Comparison of ENCODE assay signal across 17 mouse cellular contexts in genomic region chr1:127273363-127273762, GRCm38 (mm10).
A peak's percentile ranks its signal among the peaks of the same experiment; 100 is the strongest.
DNase-seq lines count a peak whose midpoint lies in the region; ATAC-seq and TF ChIP-seq lines count a peak whose summit lies in the region.
"Had no signal": no experiment of that assay in that cellular context is flagged by ENCODE, and none has a peak within 500 bp of the region (broad histone marks: within the 10 kb centered on the region; RNA-seq: fewer than 3 reads in every experiment).

No protein-coding gene starts in this region.

- ATAC-seq in heart, embryonic 14.5 days (ENCODE audit: insufficient number of reproducible peaks, insufficient read depth, low FRiP score, low read depth): peak; percentile 50; the same call in 1 of the 2 replicates
- ATAC-seq: forebrain, embryonic 15.5 days; hindbrain, postnatal 0 days had no signal

- no peak for TF ChIP-seq CTCF in lung, adult 2 months (IDR thresholded peaks at IDR 0.05; ENCODE audit: insufficient read depth, low read length)

- no peak overlapping the region for H3K4me3 ChIP-seq in heart, embryonic 10.5 days
- H3K4me3 ChIP-seq in heart, embryonic 14.5 days (ENCODE audit: control insufficient read depth in 1 of 2, insufficient read depth in 1 of 2, low read depth in 1 of 2, low read length in 2 of 2): no peak overlapping the region
- no peak overlapping the region for H3K4me3 ChIP-seq in lung, adult 2 months (replicated peaks; ENCODE audit: extremely low read depth, low read depth, low read length)
- H3K4me3 ChIP-seq: embryonic facial prominence, embryonic 15.5 days; forebrain, embryonic 15.5 days; hindbrain, embryonic 13.5 days had no signal

- no peak for TF ChIP-seq POLR2A in lung, adult 2 months (IDR thresholded peaks at IDR 0.05; ENCODE audit: borderline replicate concordance, extremely low read depth, low read depth, low read length)

- H3K4me2 ChIP-seq in heart, embryonic 14.5 days (ENCODE audit: low read length): peak overlapping the region; percentile 23; the same call in 1 of the 2 replicates
- H3K4me2 ChIP-seq: embryonic facial prominence, embryonic 15.5 days; forebrain, embryonic 15.5 days; hindbrain, embryonic 13.5 days had no signal

- peak overlapping the region; percentile 54 for H3K9ac ChIP-seq in heart, embryonic 14.5 days (ENCODE audit: low read length)
- H3K9ac ChIP-seq: embryonic facial prominence, embryonic 15.5 days; forebrain, embryonic 15.5 days; hindbrain, embryonic 13.5 days had no signal

- H3K4me1 ChIP-seq in heart, embryonic 10.5 days: peaks cover 15% of the 10 kb centered on the region
- H3K4me1 ChIP-seq in heart, embryonic 14.5 days (ENCODE audit: control insufficient read depth in 2 of 2, insufficient read depth in 2 of 2, low read length in 2 of 2): peaks cover 10 to 15% of the 10 kb centered on the region in 2 experiments
- peaks cover 6% of the 10 kb centered on the region; the same call in 1 of the 2 replicates for H3K4me1 ChIP-seq in lung, adult 2 months (ENCODE audit: control insufficient read depth, insufficient read depth, low read length)
- H3K4me1 ChIP-seq: forebrain, embryonic 15.5 days had no signal

- no peaks in the 10 kb centered on the region for H3K36me3 ChIP-seq in heart, embryonic 10.5 days
- H3K36me3 ChIP-seq in heart, embryonic 14.5 days (ENCODE audit: control insufficient read depth, insufficient read depth, low read length): no peaks in the 10 kb centered on the region
- H3K36me3 ChIP-seq: embryonic facial prominence, embryonic 15.5 days; forebrain, embryonic 15.5 days had no signal

- peak; percentile 33 for DNase-seq in heart, adult 8-10 months (ENCODE audit: low spot score)
- no peak for DNase-seq in heart, embryonic 10.5 days (ENCODE audit: low spot score)
- DNase-seq in heart, postnatal 10 days: peak; percentile 54 to 55
- no peak for DNase-seq in layer of hippocampus, adult 11-12 months (ENCODE audit: low spot score)
- no peak for DNase-seq in lung, adult 2 months
- no peak for DNase-seq in gastrocnemius, postnatal 4 days (ENCODE audit: low spot score in 2 of 2)
- DNase-seq: adrenal gland, postnatal 10 days; cerebellum, adult 2 months; cerebellum, postnatal 10 days; gastrocnemius, postnatal 36 days; kidney, adult 11 months; kidney, postnatal 10 days had no signal

- peak overlapping the region; percentile 87 for H3K27ac ChIP-seq in heart, embryonic 10.5 days
- H3K27ac ChIP-seq in heart, embryonic 14.5 days (replicated peaks in 1 of 2; ENCODE audit: control insufficient read depth in 1 of 2, insufficient read depth in 1 of 2, low read depth in 2 of 2, low read length in 2 of 2): peak overlapping the region; percentile 81 to 89
- H3K27ac ChIP-seq: embryonic facial prominence, embryonic 15.5 days; forebrain, embryonic 15.5 days; hindbrain, embryonic 13.5 days; hindbrain, postnatal 0 days had no signal

- 57% methylated on average over 5 of the region's 5 CpGs for WGBS in heart, embryonic 10.5 days
- 37% methylated on average over 5 of the region's 5 CpGs for WGBS in heart, embryonic 14.5 days
- WGBS in lung, adult 2 months: 61% methylated on average over 5 of the region's 5 CpGs

- H3K9me3 ChIP-seq in heart, embryonic 10.5 days: no peaks in the 10 kb centered on the region
- no peaks in the 10 kb centered on the region for H3K9me3 ChIP-seq in heart, embryonic 14.5 days (ENCODE audit: control insufficient read depth, low read length)
- H3K9me3 ChIP-seq: embryonic facial prominence, embryonic 15.5 days; forebrain, embryonic 15.5 days; hindbrain, embryonic 13.5 days had no signal

- no peaks in the 10 kb centered on the region for H3K27me3 ChIP-seq in heart, embryonic 10.5 days (ENCODE audit: insufficient read depth, poor library complexity, severe bottlenecking)
- H3K27me3 ChIP-seq in heart, embryonic 14.5 days (ENCODE audit: control insufficient read depth, insufficient read depth, low read length): no peaks in the 10 kb centered on the region
- H3K27me3 ChIP-seq: embryonic facial prominence, embryonic 15.5 days; forebrain, embryonic 15.5 days; hindbrain, embryonic 13.5 days had no signal

- intact Hi-C loops in heart, postnatal 10 days (cut with DNase I): no loop called here

Comparison
In these comparisons a context has a peak if more than half of its experiments do, and no peak if none do; other contexts are left out.
1. DNase-seq: peak in heart, adult 8-10 months (single experiment) and heart, postnatal 10 days (2 of 2); none in heart, embryonic 10.5 days (single experiment), layer of hippocampus, adult 11-12 months (single experiment), lung, adult 2 months (single experiment) and gastrocnemius, postnatal 4 days (0 of 2).